Mouse (Mus musculus) E14TG2a.4 (cell line): ENCODE measurements around the gene Rab6a.

Experiments used
- CTCF ChIP-seq: conservative IDR thresholded peaks from 2 replicates; pipeline ENCODE4 v1.5.1; 2014; ENCODE audit warnings: low read length
- POU5F1 ChIP-seq: IDR thresholded peaks from 2 replicates; pipeline ENCODE4 v1.6.1; 2014; ENCODE audit warnings: low read length, borderline replicate concordance

DNA sequence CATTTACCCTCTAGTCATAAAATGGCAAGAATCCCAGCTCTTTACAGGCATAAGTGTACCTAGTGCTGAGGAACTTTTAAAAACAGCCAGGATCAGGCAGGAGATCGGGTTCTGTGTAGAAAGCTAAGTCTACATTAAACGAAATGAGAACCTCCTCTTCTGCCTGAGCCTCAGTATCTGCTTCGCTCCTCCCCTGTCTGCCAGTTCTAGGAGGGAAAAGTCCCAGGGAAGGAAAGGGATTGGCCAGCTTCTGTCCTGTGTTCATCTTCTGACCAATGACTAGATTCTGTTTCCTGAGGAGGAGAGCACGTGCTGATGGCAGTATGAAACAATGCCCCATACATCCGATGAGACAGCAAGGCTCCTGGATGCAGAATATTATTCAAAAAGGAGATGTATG lies 73.9 kb downstream of the Rab6a start:
- no peak for TF ChIP-seq CTCF
- TF ChIP-seq POU5F1, result no peak
